Mouse (Mus musculus) liver, adult 2 months (tissue): ENCODE measurements around the gene Larp6.

ENCODE experiments used
- CTCF ChIP-seq: fragments of 200-500 bp; IDR thresholded peaks from 2 replicates; pipeline ENCODE4 v1.5.1; 2011; ENCODE audit warnings: low read depth, low read length, control low read depth
- POLR2A ChIP-seq: fragments of 200-500 bp; IDR thresholded peaks from 2 replicates; pipeline ENCODE4 v1.6.1; 2011; ENCODE audit warnings: low read length, control low read depth; ENCODE audit not compliant: insufficient read depth; ENCODE audit errors: extremely low read depth

- no peak for TF ChIP-seq POLR2A
- TF ChIP-seq CTCF: no peak
Observed at GRCm38 (mm10) chr9:60773713-60774112, 60.9 kb downstream of the Larp6 start.
